In genomic region chr13:98636571-98636970, GRCm38 (mm10) we compare ENCODE assay signal across 25 mouse cellular contexts. TPM values are rescaled to one million over a fixed set of nuclear protein-coding genes. Genes with fewer than 3 reads are reported as not detected.
A peak's percentile ranks its signal among the peaks of the same experiment; 100 is the strongest.
DNase-seq lines count a peak whose midpoint lies in the region; ATAC-seq lines count a peak whose summit lies in the region.
"Had no signal": no experiment of that assay in that cellular context is flagged by ENCODE, and none has a peak within 500 bp of the region (broad histone marks: within the 10 kb centered on the region; RNA-seq: fewer than 3 reads in every experiment).

No protein-coding gene starts in this region.

- no peak for DNase-seq in heart, postnatal 4 days
- DNase-seq in kidney, adult 9 months = no peak
- no peak for DNase-seq in embryonic facial prominence, embryonic 14.5 days (ENCODE audit: low spot score)
- DNase-seq in kidney, postnatal 36 days = peak; percentile 48 to 49
- DNase-seq in adrenal gland, postnatal 10 days = no peak
- DNase-seq: adrenal gland, postnatal 14 days; cerebellum, adult 11 months; cerebellum, postnatal 14 days; forebrain, postnatal 0 days; gastrocnemius, postnatal 36 days; liver; right cerebral cortex, postnatal 25 days; thymus, postnatal 4 days had no signal

- H3K4me2 ChIP-seq in heart, embryonic 15.5 days = peak overlapping the region; percentile 53
- peak overlapping the region; percentile 31 for H3K4me2 ChIP-seq in kidney, embryonic 15.5 days
- H3K4me2 ChIP-seq in embryonic facial prominence, embryonic 14.5 days (ENCODE audit: low read depth, low read length) = peak overlapping the region; percentile 10; the same call in 1 of the 2 replicates
- H3K4me2 ChIP-seq: hindbrain, embryonic 12.5 days had no signal

- no peak overlapping the region for H3K27ac ChIP-seq in heart, embryonic 15.5 days
- H3K27ac ChIP-seq in kidney, embryonic 15.5 days = no peak overlapping the region
- no peak overlapping the region for H3K27ac ChIP-seq in embryonic facial prominence, embryonic 14.5 days (replicated peaks; ENCODE audit: low read depth, low read length)
- H3K27ac ChIP-seq: forebrain, embryonic 10.5 days; hindbrain, embryonic 12.5 days; layer of hippocampus, adult 2 months had no signal

- 45% methylated on average over 18 of the region's 18 CpGs for WGBS in heart, embryonic 15.5 days
- WGBS in kidney, embryonic 15.5 days = 68% methylated on average over 18 of the region's 18 CpGs
- 66% methylated on average over 17 of the region's 18 CpGs for WGBS in embryonic facial prominence, embryonic 14.5 days

- 0 out of 2 replicates have a peak, but pooled peaks cover 6% of the 10 kb centered on the region for H3K4me1 ChIP-seq in heart, embryonic 15.5 days (replicated peaks)
- peaks cover 31% of the 10 kb centered on the region for H3K4me1 ChIP-seq in kidney, embryonic 15.5 days
- no peaks in the 10 kb centered on the region for H3K4me1 ChIP-seq in embryonic facial prominence, embryonic 14.5 days (ENCODE audit: control insufficient read depth, insufficient read depth, low read length)

- no peak for ATAC-seq in heart, embryonic 15.5 days (replicated peaks; ENCODE audit: insufficient number of reproducible peaks, insufficient read depth, low FRiP score, low read depth)
- no peak for ATAC-seq in kidney, embryonic 15.5 days (replicated peaks; ENCODE audit: low FRiP score)
- no peak for ATAC-seq in embryonic facial prominence, embryonic 14.5 days (ENCODE audit: low read depth)
- ATAC-seq: forebrain, postnatal 0 days; midbrain, embryonic 16.5 days; Patski had no signal

- no peak overlapping the region for H3K9ac ChIP-seq in heart, embryonic 15.5 days
- H3K9ac ChIP-seq in kidney, embryonic 15.5 days = no peak overlapping the region
- H3K9ac ChIP-seq in embryonic facial prominence, embryonic 14.5 days (ENCODE audit: low read depth, low read length) = no peak overlapping the region
- H3K9ac ChIP-seq: forebrain, postnatal 0 days; hindbrain, embryonic 12.5 days had no signal

- peak overlapping the region; percentile 18; the same call in 1 of the 2 replicates for H3K4me3 ChIP-seq in heart, embryonic 15.5 days
- peak overlapping the region; percentile 24 for H3K4me3 ChIP-seq in kidney, embryonic 15.5 days (replicated peaks)
- no peak overlapping the region for H3K4me3 ChIP-seq in embryonic facial prominence, embryonic 14.5 days (ENCODE audit: low read depth, low read length)
- H3K4me3 ChIP-seq: forebrain, embryonic 10.5 days; hindbrain, embryonic 12.5 days; layer of hippocampus, adult 2 months had no signal

- H3K27me3 ChIP-seq in heart, embryonic 15.5 days = peaks cover 16% of the 10 kb centered on the region
- no peaks in the 10 kb centered on the region for H3K27me3 ChIP-seq in kidney, embryonic 15.5 days
- no peaks in the 10 kb centered on the region for H3K27me3 ChIP-seq in embryonic facial prominence, embryonic 14.5 days (replicated peaks; ENCODE audit: control insufficient read depth, insufficient read depth, low read length)
- H3K27me3 ChIP-seq: hindbrain, embryonic 12.5 days; Patski had no signal

- no peaks in the 10 kb centered on the region for H3K9me3 ChIP-seq in heart, embryonic 15.5 days (replicated peaks)
- H3K9me3 ChIP-seq in kidney, embryonic 15.5 days (replicated peaks) = no peaks in the 10 kb centered on the region; the same call in 1 of the 2 replicates
- H3K9me3 ChIP-seq in embryonic facial prominence, embryonic 14.5 days (ENCODE audit: control insufficient read depth, low read length) = no peaks in the 10 kb centered on the region
- H3K9me3 ChIP-seq: forebrain, embryonic 10.5 days had no signal

- H3K36me3 ChIP-seq in heart, embryonic 15.5 days = no peaks in the 10 kb centered on the region
- no peaks in the 10 kb centered on the region for H3K36me3 ChIP-seq in kidney, embryonic 15.5 days
- H3K36me3 ChIP-seq in embryonic facial prominence, embryonic 14.5 days (ENCODE audit: control insufficient read depth, insufficient read depth, low read length) = no peaks in the 10 kb centered on the region
- H3K36me3 ChIP-seq: forebrain, embryonic 10.5 days; hindbrain, embryonic 12.5 days had no signal

RNA-seq across cellular contexts. Expression of gene Tmem174, which starts 0.6 kb away (rescaled TPM):
- polyA plus RNA-seq in heart, embryonic 15.5 days (2015; fragmentation: Nextera tagmentation; extraction: Ambion mirVana) = not detected in 2 replicates
- total RNA-seq in heart, postnatal 4 days (2021) = not detected
- polyA plus RNA-seq in kidney, embryonic 15.5 days (2015; fragmentation: Nextera tagmentation; extraction: Ambion mirVana) = 21.1 and 22.4 TPM in 2 replicates
- not detected in 2 replicates for polyA plus RNA-seq in embryonic facial prominence, embryonic 14.5 days (2014; fragmentation: Nextera tagmentation; extraction: Ambion mirVana)
- total RNA-seq in adrenal gland, postnatal 10 days (2021) = not detected
- total RNA-seq: adrenal gland, postnatal 14 days; ES-E14; gastrocnemius, postnatal 36 days had no signal
- polyA plus RNA-seq: brain, embryonic 14.5 days; forebrain, embryonic 10.5 days; forebrain, postnatal 0 days; hindbrain, embryonic 12.5 days; liver, embryonic 16.5 days; midbrain, embryonic 16.5 days; Patski; stomach, embryonic 14.5 days had no signal

RNA-seq across cellular contexts. Expression of gene Tmem171, which starts 58.1 kb away (rescaled TPM):
- 1.6 TPM in 2 replicates for polyA plus RNA-seq in heart, embryonic 15.5 days (2015; fragmentation: Nextera tagmentation; extraction: Ambion mirVana)
- 10 to 100 TPM in 1 of 2 experiments, 1 to 10 TPM in 1; 8.8 to 12.3 TPM for total RNA-seq in heart, postnatal 4 days (2021)
- 6.5 and 8.0 TPM in 2 replicates for polyA plus RNA-seq in kidney, embryonic 15.5 days (2015; fragmentation: Nextera tagmentation; extraction: Ambion mirVana)
- polyA plus RNA-seq in embryonic facial prominence, embryonic 14.5 days (2014; fragmentation: Nextera tagmentation; extraction: Ambion mirVana) = 0.35 and 0.57 TPM in 2 replicates
- total RNA-seq in adrenal gland, postnatal 10 days (2021) = 1 to 10 TPM; 2.3 to 2.9 TPM
- total RNA-seq: ES-E14; forebrain, postnatal 0 days; left cerebral cortex, postnatal 25 days had no signal
- polyA plus RNA-seq: brain, embryonic 14.5 days; forebrain, embryonic 10.5 days; forebrain, postnatal 0 days; midbrain, embryonic 16.5 days had no signal

Comparison
In these comparisons a context has a peak if more than half of its experiments do, and no peak if none do; other contexts are left out.
1. DNase-seq: peak in kidney, postnatal 36 days (2 of 2); none in heart, postnatal 4 days (single experiment), kidney, adult 9 months (single experiment), embryonic facial prominence, embryonic 14.5 days (single experiment) and adrenal gland, postnatal 10 days (single experiment).
2. RNA of gene Tmem174, which starts 0.6 kb away (polyA plus RNA-seq): 21.1 to 22.4 TPM in kidney, embryonic 15.5 days; not detected in heart, embryonic 15.5 days and not detected in embryonic facial prominence, embryonic 14.5 days; every median in the first group is over 10 times any median in the second.
3. Peak in every context shown above with its lines, with median percentiles within 50 percentile points of each other: H3K4me2 ChIP-seq.